Mouse (Mus musculus): ENCODE measurements around the gene Zfp763.

DNA sequence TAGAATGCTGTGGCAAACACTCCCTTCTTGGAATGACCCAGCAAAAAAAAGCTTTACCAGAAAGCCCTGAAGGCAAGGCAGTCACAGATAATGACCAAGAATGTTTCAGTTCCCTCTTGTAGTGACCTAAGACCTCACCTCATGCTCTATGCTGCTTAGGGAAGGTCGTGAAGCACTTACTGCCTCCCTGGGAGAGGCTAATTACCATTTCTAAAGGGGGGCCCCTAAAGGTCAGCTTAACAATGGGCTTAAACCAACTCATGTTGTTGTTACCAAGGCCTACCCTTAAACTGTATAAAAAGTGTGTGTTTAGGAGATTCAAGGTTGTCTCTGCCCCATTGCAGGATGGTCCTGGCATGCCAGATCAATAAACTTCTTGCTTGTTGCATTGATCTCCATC, 29.8 kb upstream of the Zfp763 start:
- no peak for TF ChIP-seq GATA1 (IDR thresholded peaks at IDR 0.05; ENCODE audit: borderline replicate concordance, low read length)
- TF ChIP-seq FLI1 (IDR thresholded peaks at IDR 0.05; ENCODE audit: low read length), result no peak
